Mouse (Mus musculus) megakaryocyte progenitor cell, adult 5-6 weeks (primary cell): ENCODE data around the gene Spint1. TPM values are rescaled to one million over a fixed set of nuclear protein-coding genes. Genes with fewer than 3 reads are reported as not detected.

ENCODE experiments used
- ATAC-seq: replicated peaks from 2 replicates; pipeline ENCODE4 v1.8.0; 2016; ENCODE audit warnings: mild to moderate bottlenecking, moderate TSS enrichment, inconsistent platforms; ENCODE audit not compliant: poor library complexity
- total RNA-seq, 2 experiments: library from RNA; stranded (forward) in 1 of 2; stranded (reverse) in 1 of 2; fragments of 157-497, 149-512 nt in 1 of 2; fragments of 200-1000 nt in 1 of 2; gene quantifications; 2 replicates each; pipeline versions ENCODE4 v1.2.3 to v1.2.4; 2015 to 2017

The Spint1 gene
- total RNA-seq, 2 experiments from 2014 or later, result 0.44 TPM; not detected in 1

DNA sequence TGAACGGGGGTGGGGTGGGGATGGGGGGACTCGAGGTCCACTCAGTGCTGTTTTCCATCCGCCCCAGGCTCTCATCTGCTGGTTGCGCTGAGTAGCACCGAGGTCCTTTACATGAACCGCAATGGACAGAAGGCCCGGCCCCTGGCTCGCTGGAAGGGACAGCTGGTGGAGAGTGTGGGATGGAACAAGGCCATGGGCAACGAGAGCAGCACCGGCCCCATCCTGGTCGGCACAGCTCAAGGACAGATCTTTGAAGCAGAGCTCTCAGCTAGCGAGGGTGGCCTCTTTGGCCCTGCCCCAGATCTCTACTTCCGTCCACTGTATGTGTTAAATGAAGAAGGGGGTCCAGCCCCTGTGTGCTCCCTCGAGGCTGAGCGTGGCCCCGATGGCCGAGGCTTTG lies 55.7 kb downstream of the Spint1 start:
- no peak for ATAC-seq

DNA sequence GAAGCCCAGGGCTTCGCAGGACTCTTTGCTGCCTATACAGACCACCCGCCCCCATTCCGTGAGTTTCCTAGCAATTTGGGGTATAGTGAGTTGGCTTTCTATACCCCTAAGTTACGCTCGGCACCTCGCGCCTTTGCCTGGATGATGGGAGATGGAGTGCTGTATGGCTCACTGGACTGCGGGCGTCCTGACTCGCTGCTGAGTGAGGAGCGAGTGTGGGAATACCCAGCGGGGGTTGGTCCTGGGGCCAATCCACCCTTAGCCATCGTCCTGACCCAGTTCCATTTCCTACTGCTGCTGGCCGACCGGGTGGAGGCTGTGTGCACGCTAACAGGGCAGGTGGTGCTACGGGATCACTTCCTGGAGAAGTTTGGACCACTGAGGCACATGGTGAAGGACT lies 56.1 kb downstream of the Spint1 start:
- ATAC-seq, result no peak

GRCm38 (mm10) chr2:119293776-119294390 lies 56.7 kb downstream of the Spint1 start:
- ATAC-seq, result no peak

DNA sequence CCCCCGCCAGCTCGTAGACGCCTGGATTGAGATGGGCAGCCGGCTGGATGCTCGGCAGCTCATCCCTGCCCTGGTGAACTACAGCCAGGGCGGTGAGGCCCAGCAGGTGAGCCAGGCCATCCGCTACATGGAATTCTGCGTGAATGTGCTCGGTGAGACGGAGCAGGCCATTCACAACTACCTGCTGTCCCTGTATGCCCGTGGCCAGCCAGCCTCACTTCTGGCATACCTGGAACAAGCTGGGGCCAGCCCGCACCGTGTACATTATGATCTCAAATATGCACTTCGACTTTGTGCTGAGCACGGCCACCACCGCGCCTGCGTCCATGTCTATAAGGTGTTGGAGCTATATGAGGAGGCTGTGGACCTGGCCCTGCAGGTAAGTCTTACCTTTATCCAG lies 57.2 kb downstream of the Spint1 start:
- no peak for ATAC-seq

- no peak for ATAC-seq
These were observed 59.6 kb downstream of the Spint1 start for GRCm38 (mm10) chr2:119296756-119297155.

- ATAC-seq, result no peak
These were observed 60.3 kb downstream of the Spint1 start for GRCm38 (mm10) chr2:119297506-119297905.

- ATAC-seq, result peak; percentile 49
These were observed 61.2 kb downstream of the Spint1 start for GRCm38 (mm10) chr2:119298330-119298729.

GRCm38 (mm10) chr2:119298839-119299238 lies 61.7 kb downstream of the Spint1 start:
- no peak for ATAC-seq

Other genes starting within 250 kb of the Spint1 start
- gene Ccdc32, start 208.0 kb upstream of the Spint1 start, total RNA-seq (2015), result 10.4 and 12.7 TPM in 2 replicates
- 15.2 and 16.2 TPM in 2 replicates for gene Ccdc32, start 208.0 kb upstream of the Spint1 start, total RNA-seq (2017)
- 13.0 and 14.6 TPM in 2 replicates for gene Rpusd2, start 202.6 kb upstream of the Spint1 start, total RNA-seq (2015)
- gene Rpusd2, start 202.6 kb upstream of the Spint1 start, total RNA-seq (2017), result 16.0 and 17.6 TPM in 2 replicates
- gene Knl1, start 190.2 kb upstream of the Spint1 start, total RNA-seq (2015), result 58.2 and 69.4 TPM in 2 replicates
- gene Knl1, start 190.2 kb upstream of the Spint1 start, total RNA-seq (2017), result 55.3 and 78.8 TPM in 2 replicates
- gene Rad51, start 124.6 kb upstream of the Spint1 start, total RNA-seq (2015), result 35.8 and 37.2 TPM in 2 replicates
- 33.6 and 33.8 TPM in 2 replicates for gene Rad51, start 124.6 kb upstream of the Spint1 start, total RNA-seq (2017)
- gene Rmdn3, start 80.3 kb upstream of the Spint1 start, total RNA-seq (2015), result 19.5 and 21.0 TPM in 2 replicates
- 39.8 and 44.2 TPM in 2 replicates for gene Rmdn3, start 80.3 kb upstream of the Spint1 start, total RNA-seq (2017)
- gene Gchfr, start 69.6 kb upstream of the Spint1 start, total RNA-seq (2015), result 0.42 and 4.3 TPM in 2 replicates
- gene Gchfr, start 69.6 kb upstream of the Spint1 start, total RNA-seq (2017), result not detected in 2 replicates
- gene Gm14137, start 62.9 kb upstream of the Spint1 start, total RNA-seq (2015), result not detected in 2 replicates
- not detected in 2 replicates for gene Gm14137, start 62.9 kb upstream of the Spint1 start, total RNA-seq (2017)
- 29.4 and 38.4 TPM in 2 replicates for gene Zfyve19, start 28.7 kb upstream of the Spint1 start, total RNA-seq (2015)
- gene Zfyve19, start 28.7 kb upstream of the Spint1 start, total RNA-seq (2017), result 59.2 and 79.1 TPM in 2 replicates
- 32.6 and 34.6 TPM in 2 replicates for gene Dnajc17, start 28.6 kb upstream of the Spint1 start, total RNA-seq (2015)
- 86.0 and 87.8 TPM in 2 replicates for gene Dnajc17, start 28.6 kb upstream of the Spint1 start, total RNA-seq (2017)
- gene Ppp1r14d, start 7.5 kb upstream of the Spint1 start, total RNA-seq (2015), result not detected in 2 replicates
- gene Ppp1r14d, start 7.5 kb upstream of the Spint1 start, total RNA-seq (2017), result not detected in 2 replicates
- gene Rhov, start 33.9 kb downstream of the Spint1 start, total RNA-seq (2015), result not detected in 2 replicates
- gene Rhov, start 33.9 kb downstream of the Spint1 start, total RNA-seq (2017), result not detected in 2 replicates
- 7.2 and 7.6 TPM in 2 replicates for gene Vps18, start 51.4 kb downstream of the Spint1 start, total RNA-seq (2015)
- gene Vps18, start 51.4 kb downstream of the Spint1 start, total RNA-seq (2017), result 18.8 and 20.0 TPM in 2 replicates
- 0.05 TPM in 1 of 2 replicates, not detected in the other for gene Dll4, start 88.4 kb downstream of the Spint1 start, total RNA-seq (2015)
- not detected in 2 replicates for gene Dll4, start 88.4 kb downstream of the Spint1 start, total RNA-seq (2017)
- 0.34 and 0.57 TPM in 2 replicates for gene Chac1, start 113.9 kb downstream of the Spint1 start, total RNA-seq (2015)
- 0.71 and 1.3 TPM in 2 replicates for gene Chac1, start 113.9 kb downstream of the Spint1 start, total RNA-seq (2017)
- 24.3 and 25.0 TPM in 2 replicates for gene Ino80, start 240.3 kb downstream of the Spint1 start, total RNA-seq (2015)
- 21.5 and 25.4 TPM in 2 replicates for gene Ino80, start 240.3 kb downstream of the Spint1 start, total RNA-seq (2017)